Mouse (Mus musculus) central nervous system, embryonic 11.5 days (tissue): ENCODE data around the gene Ttll11. TPM values are rescaled to one million over a fixed set of nuclear protein-coding genes. Genes with fewer than 3 reads are reported as not detected.

Experiments
- polyA plus RNA-seq: library from polyadenylated mRNA; depleted of rRNA; stranded (reverse); fragments of >200 nt; gene quantifications from 2 replicates; pipeline ENCODE4 v1.2.3, GENCODE M21; 2012; rRNA removed

The Ttll11 gene
- polyA plus RNA-seq: 2.7 and 11.5 TPM in 2 replicates

DNA sequence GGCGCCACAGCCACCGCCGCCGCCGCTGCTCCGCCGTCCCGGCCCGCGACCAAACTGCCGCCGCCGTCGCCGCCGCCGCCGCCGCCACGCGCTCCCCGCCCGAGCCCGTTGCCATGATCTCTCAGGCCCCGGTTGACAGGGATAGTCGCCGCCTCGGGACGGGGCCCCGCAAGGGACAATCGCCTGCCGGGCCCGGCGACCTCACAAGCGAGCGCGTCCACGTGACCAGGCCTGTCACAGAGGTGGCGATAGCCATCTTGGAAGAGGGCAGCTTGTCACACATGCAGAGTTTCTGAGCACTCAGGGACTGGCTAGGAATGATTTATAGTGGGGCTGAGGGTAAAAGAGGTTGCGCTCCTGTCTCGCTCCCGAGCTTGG, at the start of gene Ttll11:
TSS of gene Ttll11 (minus strand) at position 270 of the 378 bp plus-strand sequence.

Other genes starting within 250 kb of the Ttll11 start
- gene Ndufa8, start 69.5 kb upstream of the Ttll11 start, polyA plus RNA-seq: 90.1 and 119 TPM in 2 replicates
- 0.37 and 1.0 TPM in 2 replicates for gene Morn5, start 69.5 kb upstream of the Ttll11 start, polyA plus RNA-seq
- gene Lhx6, start 125.5 kb upstream of the Ttll11 start, polyA plus RNA-seq: 2.3 and 5.2 TPM in 2 replicates
- gene Mrrf, start 156.5 kb upstream of the Ttll11 start, polyA plus RNA-seq: 13.9 and 30.4 TPM in 2 replicates
- 45.1 and 66.6 TPM in 2 replicates for gene Rbm18, start 156.9 kb upstream of the Ttll11 start, polyA plus RNA-seq